Mouse (Mus musculus): ENCODE data around the gene Yipf3.

DNA sequence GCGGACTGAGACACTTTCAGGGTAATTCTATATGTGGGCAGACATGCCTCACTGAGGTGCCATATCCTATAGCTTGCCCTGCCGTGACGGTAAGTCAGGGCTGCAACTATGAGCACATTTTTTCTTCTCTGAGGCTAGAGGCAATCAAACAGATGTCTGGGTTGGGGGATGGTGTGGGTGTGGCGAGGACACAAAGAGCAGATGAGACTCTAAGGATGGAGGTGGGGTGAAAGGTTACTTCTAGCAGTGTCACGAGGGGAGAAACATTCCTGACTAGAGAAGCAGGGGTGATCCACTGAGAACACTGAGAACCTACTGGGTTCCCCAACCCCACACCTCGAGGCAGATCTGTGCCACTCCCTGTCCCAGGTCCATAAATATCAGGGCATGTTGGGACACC, 19.1 kb downstream of the Yipf3 start:
- TF ChIP-seq CTCF (IDR thresholded peaks at IDR 0.05) (no peak), EP300 (IDR thresholded peaks at IDR 0.05; ENCODE audit: insufficient read depth, low read depth, low read length) (no peak)
